Mouse (Mus musculus) forebrain, embryonic 14.5 days (tissue): Measurements from ENCODE around the gene Dip2b. TPM values are rescaled to one million over a fixed set of nuclear protein-coding genes. Genes with fewer than 3 reads are reported as not detected.

Experiments
- ATAC-seq: fragments of 200-750 bp; cut with Nextera tagmentation; 2 replicates; pipeline ENCODE4 v1.8.0; 2017; ENCODE audit warnings: mild to moderate bottlenecking, moderate library complexity
- DNase-seq: peaks from one replicate; pipeline ENCODE4 v3.0.0-alpha.2; 2015; ENCODE audit warnings: low spot score
- H3K27ac ChIP-seq: fragments of 300-500 bp; sonication (generic); 2 replicates; pipeline ENCODE4 v1.5.1; 2014; ENCODE audit warnings: low read depth, mild to moderate bottlenecking, control low read depth, low read length, moderate library complexity
- H3K27me3 ChIP-seq: fragments of 300-500 bp; sonication (generic); replicated peaks from 2 replicates; pipeline ENCODE4 v1.6.1; 2014; ENCODE audit warnings: low read length, control low read depth, mixed read lengths; ENCODE audit not compliant: control insufficient read depth, insufficient read depth
- H3K36me3 ChIP-seq: fragments of 300-500 bp; sonication (generic); 2 replicates; pipeline ENCODE4 v1.6.1; 2014; ENCODE audit warnings: low read length, control low read depth; ENCODE audit not compliant: control insufficient read depth, insufficient read depth
- H3K4me1 ChIP-seq: fragments of 300-500 bp; sonication (generic); 2 replicates; pipeline ENCODE4 v1.6.1; 2014; ENCODE audit warnings: antibody characterized with exemption, low read length, control low read depth; ENCODE audit not compliant: control insufficient read depth, insufficient read depth
- H3K4me2 ChIP-seq: fragments of 300-500 bp; sonication (generic); 2 replicates; pipeline ENCODE4 v1.6.1; 2014; ENCODE audit warnings: mild to moderate bottlenecking, control low read depth, low read length
- H3K4me3 ChIP-seq: fragments of 300-500 bp; sonication (generic); 2 replicates; pipeline ENCODE4 v1.5.1; 2014; ENCODE audit warnings: low read depth, low read length, control low read depth
- H3K9ac ChIP-seq: fragments of 300-500 bp; sonication (generic); 2 replicates; pipeline ENCODE4 v1.6.1; 2014; ENCODE audit warnings: mild to moderate bottlenecking, low read length, control low read depth, moderate library complexity
- H3K9me3 ChIP-seq: fragments of 300-500 bp; sonication (generic); replicated peaks from 2 replicates; pipeline ENCODE4 v1.6.1; 2016; ENCODE audit warnings: low read length, control low read depth, mixed read lengths; ENCODE audit not compliant: control insufficient read depth
- WGBS: fragments of 180-500 bp; shearing (Covaris S2); extraction: QIAGEN DNeasy Blood & Tissue Kit; methylation state at CpG from one replicate; pipeline ENCODE4 v1.1.7; 2014; 5-methylcytosine and 5-hydroxymethylcytosine counted together
- polyA plus RNA-seq: library from polyadenylated mRNA; unstranded; fragments of >200 nt; fragmentation: Nextera tagmentation; extraction: Ambion mirVana; gene quantifications from 2 replicates; pipeline ENCODE4 v1.2.1, GENCODE M21; 2014

The Dip2b gene
- polyA plus RNA-seq, 1 experiment from 2014 or later: 16.3 TPM

- no peak for ATAC-seq
- H3K36me3 ChIP-seq: peaks cover 84% of the 10 kb centered on the region
- no peaks in the 10 kb centered on the region for H3K4me1 ChIP-seq
Observed at GRCm38 (mm10) chr15:100213339-100213738, 174.9 kb downstream of the Dip2b start.

GRCm38 (mm10) chr15:100215092-100215491 lies 176.6 kb downstream of the Dip2b start:
- WGBS: 96% methylated on average over 11 of the region's 11 CpGs
- H3K4me1 ChIP-seq: no peaks in the 10 kb centered on the region

More at GRCm38 (mm10) chr15:100213339-100213738, 174.9 kb downstream of the Dip2b start:
- Histone ChIP-seq H3K27ac (no peak overlapping the region), H3K27me3 (no peaks in the 10 kb centered on the region), H3K9ac (no peak overlapping the region), H3K4me2 (no peak overlapping the region), H3K9me3 (no peaks in the 10 kb centered on the region), H3K4me3 (no peak overlapping the region)
- DNase-seq: no peak
- WGBS: 90% methylated on average over 2 of the region's 2 CpGs

GRCm38 (mm10) chr15:100216173-100216572 lies 177.7 kb downstream of the Dip2b start:
- 95% methylated on average over 9 of the region's 9 CpGs for WGBS
- peaks cover 61% of the 10 kb centered on the region for H3K36me3 ChIP-seq

More at GRCm38 (mm10) chr15:100215092-100215491, 176.6 kb downstream of the Dip2b start:
- Histone ChIP-seq H3K27me3 (no peaks in the 10 kb centered on the region), H3K36me3 (peaks cover 72% of the 10 kb centered on the region), H3K9me3 (no peaks in the 10 kb centered on the region), H3K4me3 (no peak overlapping the region), H3K27ac (no peak overlapping the region), H3K4me2 (no peak overlapping the region), H3K9ac (no peak overlapping the region)
- ATAC-seq: no peak
- no peak for DNase-seq

GRCm38 (mm10) chr15:100218018-100218417 lies 179.6 kb downstream of the Dip2b start:
- Histone ChIP-seq H3K4me2 (no peak overlapping the region), H3K4me3 (no peak overlapping the region), H3K27me3 (no peaks in the 10 kb centered on the region), H3K36me3 (peaks cover 46% of the 10 kb centered on the region), H3K9ac (no peak overlapping the region), H3K27ac (no peak overlapping the region), H3K9me3 (no peaks in the 10 kb centered on the region), H3K4me1 (no peaks in the 10 kb centered on the region)
- no peak for DNase-seq
- no peak for ATAC-seq
- WGBS: 92% methylated on average over 3 of the region's 3 CpGs

More at GRCm38 (mm10) chr15:100216173-100216572, 177.7 kb downstream of the Dip2b start:
- Histone ChIP-seq H3K27me3 (no peaks in the 10 kb centered on the region), H3K4me3 (no peak overlapping the region), H3K4me1 (no peaks in the 10 kb centered on the region), H3K9ac (no peak overlapping the region), H3K9me3 (no peaks in the 10 kb centered on the region), H3K27ac (no peak overlapping the region), H3K4me2 (no peak overlapping the region)
- DNase-seq: no peak
- no peak for ATAC-seq

GRCm38 (mm10) chr15:100219396-100219795 lies 180.9 kb downstream of the Dip2b start:
- H3K36me3 ChIP-seq: peaks cover 33% of the 10 kb centered on the region
- no peak overlapping the region for H3K4me3 ChIP-seq
- no peak overlapping the region for H3K4me2 ChIP-seq
- no peaks in the 10 kb centered on the region for H3K4me1 ChIP-seq
- WGBS: 86% methylated on average over 1 of the region's 1 CpGs
- H3K9ac ChIP-seq: no peak overlapping the region
- H3K27me3 ChIP-seq: no peaks in the 10 kb centered on the region
- DNase-seq (no peak), ATAC-seq (no peak)
- H3K9me3 ChIP-seq: no peaks in the 10 kb centered on the region
- H3K27ac ChIP-seq: no peak overlapping the region

GRCm38 (mm10) chr15:100220916-100221315 lies 182.5 kb downstream of the Dip2b start:
- DNase-seq: no peak
- ATAC-seq: no peak
- H3K27ac ChIP-seq: no peak overlapping the region
- no peaks in the 10 kb centered on the region for H3K9me3 ChIP-seq
- H3K27me3 ChIP-seq: no peaks in the 10 kb centered on the region
- 79% methylated on average over 7 of the region's 7 CpGs for WGBS
- H3K4me2 ChIP-seq: no peak overlapping the region
- no peaks in the 10 kb centered on the region for H3K4me1 ChIP-seq
- H3K36me3 ChIP-seq: peaks cover 21% of the 10 kb centered on the region
- H3K4me3 ChIP-seq: no peak overlapping the region
- H3K9ac ChIP-seq: no peak overlapping the region

- 97% methylated on average over 4 of the region's 4 CpGs for whole genome bisulfite sequencing
- Histone ChIP-seq H3K27ac (no peak overlapping the region), H3K36me3 (0 out of 2 replicates have a peak, but pooled peaks cover 3% of the 10 kb centered on the region), H3K9ac (no peak overlapping the region), H3K4me2 (no peak overlapping the region), H3K4me3 (no peak overlapping the region), H3K9me3 (no peaks in the 10 kb centered on the region), H3K4me1 (peaks cover 10% of the 10 kb centered on the region), H3K27me3 (no peaks in the 10 kb centered on the region)
- ATAC-seq (no peak), DNase-seq (no peak)
Observed at GRCm38 (mm10) chr15:100225381-100225780, 186.9 kb downstream of the Dip2b start.

GRCm38 (mm10) chr15:100225891-100226290 lies 187.4 kb downstream of the Dip2b start:
- Histone ChIP-seq H3K4me2 (no peak overlapping the region), H3K9me3 (no peaks in the 10 kb centered on the region), H3K36me3 (0 out of 2 replicates have a peak, but pooled peaks cover 3% of the 10 kb centered on the region), H3K27me3 (no peaks in the 10 kb centered on the region), H3K4me3 (no peak overlapping the region), H3K27ac (no peak overlapping the region), H3K4me1 (peaks cover 10% of the 10 kb centered on the region), H3K9ac (no peak overlapping the region)
- ATAC-seq (no peak), DNase-seq (no peak)
- WGBS: 95% methylated on average over 1 of the region's 1 CpGs

GRCm38 (mm10) chr15:100227031-100227662 lies 188.7 kb downstream of the Dip2b start:
- peaks cover 10% of the 10 kb centered on the region for H3K4me1 ChIP-seq
- peak overlapping the region; percentile 100 for H3K27ac ChIP-seq
- 0 out of 2 replicates have a peak, but pooled peaks cover 3% of the 10 kb centered on the region for H3K36me3 ChIP-seq
- 7% methylated on average over 14 of the region's 17 CpGs for WGBS
- ATAC-seq (peak; percentile 57), DNase-seq (no peak)
- peak overlapping the region; percentile 78 for H3K4me3 ChIP-seq
- no peaks in the 10 kb centered on the region for H3K9me3 ChIP-seq
- no peaks in the 10 kb centered on the region for H3K27me3 ChIP-seq
- peak overlapping the region; percentile 99 for H3K9ac ChIP-seq
- peak overlapping the region; percentile 85 for H3K4me2 ChIP-seq
